Mouse (Mus musculus): Measurements from ENCODE around the gene Arhgef33.
"Not testable (repeated sequence)": the region's sequence is repeated elsewhere in the genome, so short reads cannot be mapped to it uniquely, and the experiment has no call there.

Gene Arhgef33

GRCm38 (mm10) chr17:80307251-80307650 is at the start of gene Arhgef33:
Arhgef33 (plus strand) TSS chr17:80307407.
- DNase-seq (ENCODE audit: low spot score): no peak

- no peak for DNase-seq (ENCODE audit: low spot score)
Observed at GRCm38 (mm10) chr17:80267065-80267464, 40.1 kb upstream of the Arhgef33 start.

- DNase-seq (ENCODE audit: low spot score): no peak
Observed at GRCm38 (mm10) chr17:80268151-80268550, 39.1 kb upstream of the Arhgef33 start.

- not testable (repeated sequence) for DNase-seq (ENCODE audit: low spot score)
Observed at GRCm38 (mm10) chr17:80270622-80271021, 36.6 kb upstream of the Arhgef33 start.

GRCm38 (mm10) chr17:80278255-80278654 is 29.0 kb upstream of the Arhgef33 start:
- DNase-seq (ENCODE audit: low spot score): no peak

GRCm38 (mm10) chr17:80279340-80280070 is 27.7 kb upstream of the Arhgef33 start:
- no peak for DNase-seq (ENCODE audit: low spot score)

GRCm38 (mm10) chr17:80284446-80284845 is 22.8 kb upstream of the Arhgef33 start:
- no peak for DNase-seq (ENCODE audit: low spot score)

GRCm38 (mm10) chr17:80288012-80288411 is 19.2 kb upstream of the Arhgef33 start:
- DNase-seq (ENCODE audit: low spot score): no peak

- DNase-seq (ENCODE audit: low spot score): no peak
Observed at GRCm38 (mm10) chr17:80289280-80290073, 17.7 kb upstream of the Arhgef33 start.

- DNase-seq (ENCODE audit: low spot score): peak; percentile 98
Observed at GRCm38 (mm10) chr17:80290074-80290657, 17.0 kb upstream of the Arhgef33 start, which contains the start of the genes Morn2 and Dhx57. Morn2 (plus strand) TSS chr17:80290203. Dhx57 (minus strand) TSS chr17:80290476.

- no peak for DNase-seq (ENCODE audit: low spot score)
Observed at GRCm38 (mm10) chr17:80291148-80291547, 16.1 kb upstream of the Arhgef33 start.

- DNase-seq (ENCODE audit: low spot score): no peak
Observed at GRCm38 (mm10) chr17:80295258-80295657, 11.9 kb upstream of the Arhgef33 start.

GRCm38 (mm10) chr17:80298844-80299243 is 8.4 kb upstream of the Arhgef33 start:
- DNase-seq (ENCODE audit: low spot score): no peak

- DNase-seq (ENCODE audit: low spot score): no peak
Observed at GRCm38 (mm10) chr17:80311761-80312160, 4.6 kb downstream of the Arhgef33 start.

- DNase-seq (ENCODE audit: low spot score): no peak
Observed at GRCm38 (mm10) chr17:80312405-80312804, 5.2 kb downstream of the Arhgef33 start.

GRCm38 (mm10) chr17:80322228-80322627 is 15.0 kb downstream of the Arhgef33 start:
- no peak for DNase-seq (ENCODE audit: low spot score)

GRCm38 (mm10) chr17:80323015-80323414 is 15.8 kb downstream of the Arhgef33 start:
- no peak for DNase-seq (ENCODE audit: low spot score)

GRCm38 (mm10) chr17:80323658-80324057 is 16.5 kb downstream of the Arhgef33 start:
- no peak for DNase-seq (ENCODE audit: low spot score)

GRCm38 (mm10) chr17:80324521-80324920 is 17.3 kb downstream of the Arhgef33 start:
- DNase-seq (ENCODE audit: low spot score): no peak

GRCm38 (mm10) chr17:80325456-80325855 is 18.2 kb downstream of the Arhgef33 start:
- no peak for DNase-seq (ENCODE audit: low spot score)

- no peak for DNase-seq (ENCODE audit: low spot score)
Observed at GRCm38 (mm10) chr17:80326431-80326830, 19.2 kb downstream of the Arhgef33 start.

GRCm38 (mm10) chr17:80332386-80332785 is 25.2 kb downstream of the Arhgef33 start:
- DNase-seq (ENCODE audit: low spot score): peak; percentile 27

GRCm38 (mm10) chr17:80345277-80345676 is 38.1 kb downstream of the Arhgef33 start:
- no peak for DNase-seq (ENCODE audit: low spot score)

Measured in ovary, postnatal 36 days (tissue).